Mouse (Mus musculus): ENCODE measurements at regions not wholly inside any gene's neighbourhood (a gene's known extent, or its start where the extent isn't known, plus 50 kb on each side); places are given as distances from the start of the nearest gene placed in this dataset.

DNA sequence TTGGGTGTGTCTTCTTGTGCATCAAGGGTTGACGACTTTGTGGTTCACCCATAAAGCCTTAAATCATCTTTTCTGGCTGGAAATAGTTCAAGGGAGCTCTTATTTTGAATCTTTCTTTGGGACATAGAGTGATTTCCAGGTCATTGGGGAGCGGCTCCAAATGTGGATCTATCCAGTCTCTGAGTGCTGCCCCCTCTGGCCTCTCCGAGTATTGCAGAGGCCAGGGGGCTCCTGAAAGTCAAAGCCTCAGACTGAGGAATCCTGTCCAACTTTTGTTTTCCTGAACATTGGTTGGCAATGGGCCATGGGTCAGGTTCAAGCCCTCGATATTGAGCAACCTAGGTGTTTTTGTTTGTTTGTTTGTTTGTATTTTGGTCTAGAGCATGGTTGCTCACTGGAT lies 209.7 kb upstream of the Fam19a5 start:
- no peaks in the 10 kb centered on the region for H3K4me1 ChIP-seq
- H3K4me3 ChIP-seq (replicated peaks): no peak overlapping the region
- peaks cover 94% of the 10 kb centered on the region for H3K9me3 ChIP-seq
- TF ChIP-seq FLI1 (IDR thresholded peaks at IDR 0.05; ENCODE audit: low read length) (no peak), GATA1 (IDR thresholded peaks at IDR 0.05; ENCODE audit: borderline replicate concordance, low read length) (no peak)
- no peaks in the 10 kb centered on the region for H3K27me3 ChIP-seq (replicated peaks)
- H3K36me3 ChIP-seq (replicated peaks; ENCODE audit: low read length): no peaks in the 10 kb centered on the region

DNA sequence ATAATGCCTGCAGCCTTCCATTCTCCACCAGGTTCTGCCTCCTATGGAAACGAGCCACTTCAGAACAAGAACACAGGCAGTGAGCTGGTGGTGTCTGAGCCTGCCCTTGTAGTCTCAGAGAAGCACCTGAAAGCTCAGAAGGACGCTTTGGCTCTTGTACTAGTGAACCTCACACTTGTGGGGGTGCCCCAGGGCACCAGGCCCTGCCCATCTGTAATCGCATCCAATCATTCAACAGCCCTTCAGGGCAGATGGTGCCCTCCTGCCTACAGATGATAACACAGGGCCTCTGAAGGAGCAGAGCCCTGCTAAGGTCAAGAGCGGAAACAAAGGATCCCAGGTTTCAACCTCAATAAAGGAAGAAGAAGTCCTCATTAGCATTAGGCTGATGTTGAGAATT lies 208.8 kb upstream of the Fam19a5 start:
- H3K4me1 ChIP-seq: no peaks in the 10 kb centered on the region
- H3K27me3 ChIP-seq (replicated peaks): no peaks in the 10 kb centered on the region
- TF ChIP-seq FLI1 (IDR thresholded peaks at IDR 0.05; ENCODE audit: low read length): no peak
- TF ChIP-seq GATA1 (IDR thresholded peaks at IDR 0.05; ENCODE audit: borderline replicate concordance, low read length): no peak
- no peaks in the 10 kb centered on the region for H3K36me3 ChIP-seq (replicated peaks; ENCODE audit: low read length)
- H3K9me3 ChIP-seq: peaks cover 90% of the 10 kb centered on the region
- no peak overlapping the region for H3K4me3 ChIP-seq (replicated peaks)

DNA sequence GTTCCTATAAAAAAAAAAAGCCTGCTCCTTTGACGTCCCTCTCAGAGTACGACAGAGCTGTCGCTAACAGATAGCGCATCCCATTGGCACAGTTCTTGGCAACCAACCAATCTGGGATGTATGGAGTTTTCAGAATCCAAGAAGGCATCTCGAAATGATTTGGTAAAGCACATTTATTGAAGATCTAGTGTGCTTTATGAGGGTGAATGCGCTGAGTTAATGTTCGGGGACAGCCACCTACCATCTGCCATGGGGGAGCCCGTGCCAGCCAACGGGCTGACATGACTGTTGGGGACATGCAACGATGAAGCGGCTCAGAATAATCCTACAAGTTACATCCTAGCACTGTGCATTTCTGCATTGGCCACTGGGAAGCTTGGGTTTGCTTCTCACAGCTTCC lies 208.4 kb upstream of the Fam19a5 start:
- H3K4me3 ChIP-seq (replicated peaks): no peak overlapping the region
- H3K27me3 ChIP-seq (replicated peaks): no peaks in the 10 kb centered on the region
- TF ChIP-seq FLI1 (IDR thresholded peaks at IDR 0.05; ENCODE audit: low read length) (no peak), GATA1 (IDR thresholded peaks at IDR 0.05; ENCODE audit: borderline replicate concordance, low read length) (no peak)
- H3K9me3 ChIP-seq: peaks cover 89% of the 10 kb centered on the region
- H3K36me3 ChIP-seq (replicated peaks; ENCODE audit: low read length): no peaks in the 10 kb centered on the region
- H3K4me1 ChIP-seq: no peaks in the 10 kb centered on the region

DNA sequence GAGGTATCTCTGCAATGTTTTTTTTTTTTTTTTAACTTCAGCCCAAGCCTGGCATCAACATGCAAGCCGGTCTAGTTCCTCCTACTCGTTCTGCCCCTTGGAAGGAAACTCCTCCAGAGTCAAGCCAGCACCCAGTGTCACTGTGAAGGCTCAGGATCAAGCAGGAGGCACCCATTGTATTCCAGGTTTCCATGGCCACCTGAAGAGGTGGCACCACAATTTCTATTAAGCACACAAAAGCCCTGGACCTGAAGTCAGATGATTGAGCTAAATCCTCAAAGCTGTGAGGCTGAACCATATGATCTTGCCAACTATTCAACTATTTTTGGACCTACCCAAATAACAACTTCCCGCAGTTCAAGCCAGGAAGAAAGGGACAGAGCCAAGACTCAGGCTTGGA lies 204.2 kb upstream of the Fam19a5 start:
- H3K9me3 ChIP-seq: peaks cover 82% of the 10 kb centered on the region
- no peak for TF ChIP-seq GATA1 (IDR thresholded peaks at IDR 0.05; ENCODE audit: borderline replicate concordance, low read length)
- no peak for TF ChIP-seq FLI1 (IDR thresholded peaks at IDR 0.05; ENCODE audit: low read length)

DNA sequence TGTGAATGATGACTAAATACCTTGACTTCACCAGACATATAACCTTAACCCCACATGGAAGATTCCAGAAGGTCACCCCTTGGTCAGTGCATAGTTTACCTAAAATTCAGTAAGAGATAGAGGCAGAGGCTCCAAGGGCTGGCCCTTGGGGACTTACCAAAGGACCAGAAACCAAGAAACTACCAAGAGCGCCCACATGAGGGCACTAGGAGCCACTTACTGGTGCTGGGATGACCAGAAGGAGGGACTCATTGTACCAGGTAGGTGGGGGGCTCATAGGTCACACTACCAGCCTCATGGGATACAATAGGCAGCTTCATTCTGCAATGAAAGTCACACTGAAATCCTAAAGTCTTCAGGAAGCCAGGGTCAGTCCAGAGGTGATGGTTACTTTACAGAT lies 201.4 kb upstream of the Fam19a5 start:
- Histone ChIP-seq H3K4me1 (no peaks in the 10 kb centered on the region), H3K36me3 (replicated peaks; ENCODE audit: low read length) (no peaks in the 10 kb centered on the region), H3K9me3 (peaks cover 78% of the 10 kb centered on the region), H3K4me3 (replicated peaks) (no peak overlapping the region), H3K27me3 (replicated peaks) (no peaks in the 10 kb centered on the region)
- TF ChIP-seq GATA1 (IDR thresholded peaks at IDR 0.05; ENCODE audit: borderline replicate concordance, low read length) (no peak), FLI1 (IDR thresholded peaks at IDR 0.05; ENCODE audit: low read length) (no peak)

More for the DNA sequence above, 204.2 kb upstream of the Fam19a5 start:
- Histone ChIP-seq H3K27me3 (replicated peaks) (no peaks in the 10 kb centered on the region), H3K36me3 (replicated peaks; ENCODE audit: low read length) (no peaks in the 10 kb centered on the region), H3K4me1 (no peaks in the 10 kb centered on the region), H3K4me3 (replicated peaks) (no peak overlapping the region)

DNA sequence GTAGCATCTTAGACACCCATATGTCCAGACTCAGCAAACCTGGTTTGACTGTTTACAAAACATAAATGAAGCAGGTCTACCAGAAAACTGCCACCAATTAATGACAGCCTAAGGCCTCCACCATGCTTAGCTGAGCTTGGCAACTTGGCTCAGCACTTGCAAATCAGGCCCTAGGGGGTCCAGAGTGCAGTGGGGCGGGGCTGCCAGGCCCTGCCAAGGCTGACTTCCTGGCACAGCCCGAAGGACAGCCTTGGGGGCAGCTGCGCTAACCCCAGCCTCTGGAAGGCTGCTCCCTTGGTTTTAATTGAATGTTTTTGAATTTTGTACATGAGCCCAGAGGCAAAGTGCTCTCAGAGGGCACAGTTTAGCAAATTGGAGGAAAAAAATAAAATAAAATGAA lies 198.3 kb upstream of the Fam19a5 start:
- H3K9me3 ChIP-seq: peaks cover 83% of the 10 kb centered on the region
- no peaks in the 10 kb centered on the region for H3K36me3 ChIP-seq (replicated peaks; ENCODE audit: low read length)
- TF ChIP-seq GATA1 (IDR thresholded peaks at IDR 0.05; ENCODE audit: borderline replicate concordance, low read length) (no peak), FLI1 (IDR thresholded peaks at IDR 0.05; ENCODE audit: low read length) (no peak)

DNA sequence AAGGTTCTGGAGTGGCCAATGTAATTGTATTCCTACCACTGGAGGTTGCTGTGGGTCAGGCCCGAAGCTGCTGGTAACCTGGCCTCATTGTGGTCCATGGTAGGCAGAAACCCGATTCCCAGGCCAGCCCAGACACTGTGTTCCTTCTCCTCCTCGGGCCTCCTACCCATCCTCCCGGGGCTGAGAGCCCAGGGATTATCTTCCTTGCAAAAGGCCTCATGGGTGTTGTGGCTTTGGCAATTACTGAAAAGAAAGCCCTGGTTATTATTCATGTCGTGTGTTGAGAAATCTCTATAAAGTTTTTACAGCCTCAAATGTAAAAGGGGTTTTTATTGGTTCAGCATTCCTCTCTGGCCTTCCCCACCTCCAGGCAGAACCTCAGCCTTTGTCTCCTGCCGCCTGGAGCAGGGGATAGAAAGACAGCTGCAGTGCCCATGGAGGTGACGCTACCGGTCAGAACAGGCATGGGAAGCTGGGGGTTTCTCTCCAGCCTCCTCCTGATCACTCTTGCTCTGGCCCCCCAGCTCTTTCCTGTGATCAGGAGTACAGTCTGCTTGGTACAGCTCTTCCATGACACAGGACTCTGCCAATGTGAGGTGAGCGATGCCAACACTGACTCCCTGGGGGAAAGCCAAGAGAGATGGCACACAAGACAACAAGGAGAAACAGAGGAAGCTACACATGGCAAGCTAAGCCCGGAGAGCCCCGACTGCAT lies 194.4 kb upstream of the Fam19a5 start:
- H3K9me3 ChIP-seq: peaks cover 85% of the 10 kb centered on the region
- H3K27me3 ChIP-seq (replicated peaks): no peaks in the 10 kb centered on the region
- H3K36me3 ChIP-seq (replicated peaks; ENCODE audit: low read length): no peaks in the 10 kb centered on the region
- TF ChIP-seq GATA1 (IDR thresholded peaks at IDR 0.05; ENCODE audit: borderline replicate concordance, low read length) (no peak), FLI1 (IDR thresholded peaks at IDR 0.05; ENCODE audit: low read length) (no peak)
- no peak overlapping the region for H3K4me3 ChIP-seq (replicated peaks)
- no peaks in the 10 kb centered on the region for H3K4me1 ChIP-seq

More for the DNA sequence above, 198.3 kb upstream of the Fam19a5 start:
- Histone ChIP-seq H3K27me3 (replicated peaks) (no peaks in the 10 kb centered on the region), H3K4me1 (no peaks in the 10 kb centered on the region), H3K4me3 (replicated peaks) (no peak overlapping the region)

DNA sequence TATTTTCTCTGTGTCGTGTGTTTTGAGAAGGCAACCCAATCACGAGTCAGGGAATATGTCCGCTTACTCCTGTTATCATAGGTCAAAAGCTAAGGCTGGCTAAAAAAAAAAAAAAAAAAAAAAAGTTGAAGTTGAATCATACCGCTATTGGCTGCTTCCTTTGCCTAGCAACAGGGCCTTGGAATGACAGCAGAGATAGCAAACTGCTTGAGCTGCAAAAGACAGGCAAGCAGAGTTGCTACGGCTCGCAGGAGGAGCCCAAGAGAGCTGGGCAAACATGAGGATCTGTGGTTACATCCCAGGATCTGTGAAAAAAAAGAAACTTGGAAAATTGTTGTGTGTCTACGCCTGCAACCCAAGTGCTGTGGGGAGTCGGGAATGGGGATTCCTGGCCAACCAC lies 191.3 kb upstream of the Fam19a5 start:
- no peaks in the 10 kb centered on the region for H3K4me1 ChIP-seq
- no peak overlapping the region for H3K4me3 ChIP-seq (replicated peaks)
- no peaks in the 10 kb centered on the region for H3K36me3 ChIP-seq (replicated peaks; ENCODE audit: low read length)
- peaks cover 68% of the 10 kb centered on the region for H3K9me3 ChIP-seq
- H3K27me3 ChIP-seq (replicated peaks): no peaks in the 10 kb centered on the region
- no peak for TF ChIP-seq FLI1 (IDR thresholded peaks at IDR 0.05; ENCODE audit: low read length)
- no peak for TF ChIP-seq GATA1 (IDR thresholded peaks at IDR 0.05; ENCODE audit: borderline replicate concordance, low read length)

DNA sequence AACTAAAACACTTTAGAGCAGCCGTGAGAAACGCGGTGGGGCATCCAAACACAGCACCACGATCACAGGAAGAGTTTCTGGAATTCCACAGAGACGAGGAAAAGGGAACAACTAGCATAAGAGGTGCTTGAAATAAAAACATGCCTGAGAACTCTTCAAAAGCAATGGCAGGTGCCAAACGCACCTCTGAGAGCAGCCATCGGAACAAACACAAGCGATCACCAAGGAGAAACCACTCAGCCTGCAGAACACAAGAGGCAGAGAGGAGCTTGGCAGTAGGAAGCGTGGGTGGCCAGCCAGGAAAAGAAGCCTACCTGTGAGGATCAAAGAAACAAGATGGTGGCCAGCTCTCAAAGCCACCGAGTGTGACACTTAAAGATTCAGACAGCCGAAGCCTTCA lies 190.2 kb upstream of the Fam19a5 start:
- TF ChIP-seq GATA1 (IDR thresholded peaks at IDR 0.05; ENCODE audit: borderline replicate concordance, low read length): no peak
- peaks cover 59% of the 10 kb centered on the region for H3K9me3 ChIP-seq

DNA sequence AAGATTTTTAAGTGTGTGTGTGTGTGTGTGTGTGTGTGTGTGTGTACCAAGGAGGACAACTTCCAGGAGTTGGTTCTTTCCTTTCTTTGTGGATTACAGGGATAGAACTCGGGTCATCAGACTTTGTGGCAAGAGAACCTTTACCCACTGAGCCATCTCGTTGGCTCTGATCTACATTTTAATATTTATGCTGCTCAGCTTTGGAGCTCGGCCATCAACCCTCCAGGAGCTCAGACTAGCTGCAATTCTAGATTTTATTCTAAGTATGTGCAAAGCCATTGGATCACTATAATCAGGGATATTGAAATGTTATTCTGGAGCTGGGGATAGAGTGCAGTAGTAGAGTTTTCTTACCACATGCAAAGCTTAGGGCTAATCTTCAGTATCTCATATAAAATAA lies 183.6 kb upstream of the Fam19a5 start:
- Histone ChIP-seq H3K9me3 (peaks cover 28% of the 10 kb centered on the region), H3K27me3 (replicated peaks) (no peaks in the 10 kb centered on the region)
- TF ChIP-seq GATA1 (IDR thresholded peaks at IDR 0.05; ENCODE audit: borderline replicate concordance, low read length) (no peak), FLI1 (IDR thresholded peaks at IDR 0.05; ENCODE audit: low read length) (no peak)

More for the DNA sequence above, 190.2 kb upstream of the Fam19a5 start:
- Histone ChIP-seq H3K4me1 (no peaks in the 10 kb centered on the region), H3K27me3 (replicated peaks) (no peaks in the 10 kb centered on the region), H3K4me3 (replicated peaks) (no peak overlapping the region), H3K36me3 (replicated peaks; ENCODE audit: low read length) (no peaks in the 10 kb centered on the region)

More for the DNA sequence above, 183.6 kb upstream of the Fam19a5 start:
- Histone ChIP-seq H3K4me3 (replicated peaks) (no peak overlapping the region), H3K4me1 (no peaks in the 10 kb centered on the region), H3K36me3 (replicated peaks; ENCODE audit: low read length) (no peaks in the 10 kb centered on the region)
